Mouse (Mus musculus) c-Kit-positive CD71-negative TER-119-negative erythroid progenitor cells, embryonic 14.5 days (primary cell): ENCODE results near the gene Dnah10.
"Not testable (repeated sequence)": the region's sequence is repeated elsewhere in the genome, so short reads cannot be mapped to it uniquely, and the experiment has no call there.

Experiments used
- DNase-seq: peaks from one replicate; pipeline ENCODE4 v3.0.0-alpha.2; 2013; ENCODE audit warnings: low read depth

Gene Dnah10

GRCm38 (mm10) chr5:124724997-124725396, at the start of gene Dnah10:
Gene Dnah10 (plus strand): TSS chr5:124725085.
- DNase-seq = no peak

GRCm38 (mm10) chr5:124713741-124714140, 11.1 kb upstream of the Dnah10 start:
- no peak for DNase-seq

- no peak for DNase-seq
Observed at GRCm38 (mm10) chr5:124715135-124715534, 9.8 kb upstream of the Dnah10 start.

GRCm38 (mm10) chr5:124717969-124718368, 6.9 kb upstream of the Dnah10 start:
- no peak for DNase-seq

- no peak for DNase-seq
Observed at GRCm38 (mm10) chr5:124718396-124718795, 6.5 kb upstream of the Dnah10 start.

GRCm38 (mm10) chr5:124723125-124723524, 1.8 kb upstream of the Dnah10 start:
- DNase-seq = no peak

- DNase-seq = peak; percentile 10
Observed at GRCm38 (mm10) chr5:124729662-124730206, 4.8 kb downstream of the Dnah10 start.

- no peak for DNase-seq
Observed at GRCm38 (mm10) chr5:124733961-124734360, 9.1 kb downstream of the Dnah10 start.

GRCm38 (mm10) chr5:124741898-124742599, 17.2 kb downstream of the Dnah10 start:
- no peak for DNase-seq

GRCm38 (mm10) chr5:124743841-124744240, 19.0 kb downstream of the Dnah10 start:
- no peak for DNase-seq

GRCm38 (mm10) chr5:124746220-124746619, 21.3 kb downstream of the Dnah10 start:
- DNase-seq = no peak

GRCm38 (mm10) chr5:124748296-124748695, 23.4 kb downstream of the Dnah10 start:
- no peak for DNase-seq

GRCm38 (mm10) chr5:124751656-124752055, 26.8 kb downstream of the Dnah10 start:
- DNase-seq = no peak

GRCm38 (mm10) chr5:124761011-124761410, 36.1 kb downstream of the Dnah10 start:
- no peak for DNase-seq

- no peak for DNase-seq
Observed at GRCm38 (mm10) chr5:124761787-124762186, 36.9 kb downstream of the Dnah10 start.

- no peak for DNase-seq
Observed at GRCm38 (mm10) chr5:124774552-124774951, 49.7 kb downstream of the Dnah10 start.

GRCm38 (mm10) chr5:124776289-124776688, 51.4 kb downstream of the Dnah10 start:
- not testable (repeated sequence) for DNase-seq

- DNase-seq = peak; percentile 82
Observed at GRCm38 (mm10) chr5:124777178-124777709, 52.4 kb downstream of the Dnah10 start.

- no peak for DNase-seq
Observed at GRCm38 (mm10) chr5:124779926-124780325, 55.0 kb downstream of the Dnah10 start.

- no peak for DNase-seq
Observed at GRCm38 (mm10) chr5:124781696-124782095, 56.8 kb downstream of the Dnah10 start.

- DNase-seq = no peak
Observed at GRCm38 (mm10) chr5:124785650-124786049, 60.8 kb downstream of the Dnah10 start.

GRCm38 (mm10) chr5:124792112-124792511, 67.2 kb downstream of the Dnah10 start:
- no peak for DNase-seq

GRCm38 (mm10) chr5:124809708-124810366, 85.0 kb downstream of the Dnah10 start:
- no peak for DNase-seq
